Mouse (Mus musculus) hindbrain, embryonic 13.5 days (tissue): ENCODE results near the gene St6galnac3. TPM values are rescaled to one million over a fixed set of nuclear protein-coding genes. Genes with fewer than 3 reads are reported as not detected.
A peak's percentile ranks its signal among the peaks of the same experiment; 100 is the strongest.

ENCODE experiments used
- ATAC-seq: fragments of 200-750 bp; cut with Nextera tagmentation; 2 replicates; pipeline ENCODE4 v1.8.0; 2017; ENCODE audit warnings: moderate TSS enrichment; ENCODE audit not compliant: low FRiP score
- H3K27ac ChIP-seq: fragments of 300-500 bp; sonication (generic); 2 replicates; pipeline ENCODE4 v1.5.1; 2015; ENCODE audit warnings: inconsistent platforms, mild to moderate bottlenecking, moderate library complexity
- H3K27me3 ChIP-seq: fragments of 300-500 bp; sonication (generic); 2 replicates; pipeline ENCODE4 v1.6.1; 2015; ENCODE audit warnings: mild to moderate bottlenecking, inconsistent platforms
- H3K36me3 ChIP-seq: fragments of 300-500 bp; sonication (generic); 2 replicates; pipeline ENCODE4 v1.6.1; 2015; ENCODE audit warnings: mild to moderate bottlenecking, inconsistent platforms
- H3K4me1 ChIP-seq: fragments of 300-500 bp; sonication (generic); replicated peaks from 2 replicates; pipeline ENCODE4 v1.6.1; 2015; ENCODE audit warnings: inconsistent platforms
- H3K4me2 ChIP-seq: fragments of 300-500 bp; sonication (generic); 2 replicates; pipeline ENCODE4 v1.6.1; 2015; ENCODE audit warnings: inconsistent platforms, mild to moderate bottlenecking, moderate library complexity
- H3K4me3 ChIP-seq: fragments of 300-500 bp; sonication (generic); 2 replicates; pipeline ENCODE4 v1.5.1; 2015; ENCODE audit warnings: mild to moderate bottlenecking, inconsistent platforms
- H3K9ac ChIP-seq: fragments of 300-500 bp; sonication (generic); 2 replicates; pipeline ENCODE4 v1.6.1; 2015; ENCODE audit warnings: mild to moderate bottlenecking, inconsistent platforms
- H3K9me3 ChIP-seq: fragments of 300-500 bp; sonication (generic); 2 replicates; pipeline ENCODE4 v1.6.1; 2016; ENCODE audit warnings: inconsistent platforms
- WGBS: fragments of 180-500 bp; shearing (Covaris S2); methylation state at CpG from one replicate; pipeline ENCODE4 v1.1.7; 2015; 5-methylcytosine and 5-hydroxymethylcytosine counted together
- polyA plus RNA-seq: library from polyadenylated mRNA; unstranded; fragments of >200 nt; fragmentation: Nextera tagmentation; extraction: Ambion mirVana; gene quantifications from 2 replicates; pipeline ENCODE4 v1.2.1, GENCODE M21; 2015

The St6galnac3 gene
- polyA plus RNA-seq, 1 experiment from 2014 or later, result 30.3 TPM

DNA sequence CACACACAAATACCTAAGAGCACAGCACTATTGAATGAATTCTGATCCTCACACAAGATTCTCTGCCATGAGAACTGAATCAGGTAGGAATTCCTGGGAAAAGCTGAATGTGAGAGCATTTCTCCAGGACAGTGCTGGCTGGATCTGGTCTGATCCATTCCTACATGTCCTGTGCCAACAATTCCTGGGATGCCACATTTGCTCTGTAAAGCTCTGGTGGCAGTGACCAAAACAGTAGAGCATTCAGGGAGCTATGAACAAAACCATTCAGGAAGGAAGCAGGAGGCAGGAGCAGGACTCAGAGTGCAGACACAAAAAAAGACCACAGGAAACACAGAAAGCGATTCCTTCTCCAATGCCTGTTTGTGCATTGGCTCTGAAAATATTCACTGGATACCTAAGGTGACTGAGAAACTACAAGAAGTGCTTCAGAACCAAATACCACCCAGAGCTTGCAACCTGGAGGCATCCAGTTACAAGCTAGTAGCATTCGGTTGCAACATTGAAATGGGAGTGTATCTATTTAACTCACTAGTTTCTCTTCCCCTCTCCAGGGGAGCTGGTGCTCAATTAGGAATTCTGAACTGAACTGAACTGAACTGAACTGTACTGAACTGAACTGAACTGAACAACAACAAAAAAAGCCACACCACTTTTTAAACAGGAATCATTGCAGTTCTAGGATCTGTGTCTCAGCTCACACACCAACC lies 88.7 kb downstream of the St6galnac3 start:
- 70% methylated on average over 2 of the region's 2 CpGs for WGBS
- ATAC-seq, result no peak
- Histone ChIP-seq H3K4me2 (no peak overlapping the region), H3K27ac (0 out of 2 replicates have a peak overlapping the region, but pooled peaks have one; percentile 2), H3K4me3 (no peak overlapping the region), H3K9ac (no peak overlapping the region), H3K36me3 (no peaks in the 10 kb centered on the region), H3K4me1 (peaks cover 9% of the 10 kb centered on the region), H3K9me3 (no peaks in the 10 kb centered on the region), H3K27me3 (no peaks in the 10 kb centered on the region)

DNA sequence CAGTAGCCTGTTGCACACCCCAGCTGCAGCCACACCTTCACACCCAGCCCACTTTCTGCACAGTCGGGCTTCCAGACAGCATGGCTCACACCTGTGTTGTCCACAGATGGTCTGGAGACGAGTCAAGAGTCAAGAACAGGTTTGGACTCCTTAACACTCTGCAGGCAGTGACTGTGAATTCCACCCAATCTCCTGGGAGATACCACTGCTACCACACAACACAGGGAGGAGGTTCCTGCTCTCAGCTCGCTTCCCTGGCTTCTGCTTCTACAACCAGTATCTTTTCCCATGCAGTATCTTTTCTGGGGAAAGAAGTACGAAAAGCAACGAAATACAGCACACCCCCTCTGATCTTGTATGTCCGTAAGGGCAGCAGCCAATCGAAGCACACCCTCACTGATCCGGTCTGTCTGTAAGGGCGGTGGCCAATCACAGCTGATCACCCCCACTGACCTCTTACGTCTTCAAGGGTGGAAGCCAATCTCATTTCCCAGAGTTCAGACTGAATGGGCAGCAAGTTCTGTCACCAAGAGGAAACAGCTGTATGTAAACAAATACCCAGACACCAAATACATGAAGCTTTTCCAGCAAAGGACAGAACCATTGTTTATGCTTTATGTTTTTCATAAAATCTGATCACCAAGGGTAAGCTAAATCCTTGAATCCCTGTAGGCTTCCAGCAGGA lies 92.8 kb downstream of the St6galnac3 start:
- peaks cover 5% of the 10 kb centered on the region; the same call in 1 of the 2 replicates for H3K4me1 ChIP-seq
- no peaks in the 10 kb centered on the region for H3K36me3 ChIP-seq
- H3K9ac ChIP-seq, result no peak overlapping the region
- no peaks in the 10 kb centered on the region for H3K9me3 ChIP-seq
- H3K27ac ChIP-seq, result no peak overlapping the region
- no peaks in the 10 kb centered on the region for H3K27me3 ChIP-seq
- ATAC-seq, result no peak
- 77% methylated on average over 10 of the region's 10 CpGs for WGBS
- H3K4me2 ChIP-seq, result no peak overlapping the region
- H3K4me3 ChIP-seq, result no peak overlapping the region

DNA sequence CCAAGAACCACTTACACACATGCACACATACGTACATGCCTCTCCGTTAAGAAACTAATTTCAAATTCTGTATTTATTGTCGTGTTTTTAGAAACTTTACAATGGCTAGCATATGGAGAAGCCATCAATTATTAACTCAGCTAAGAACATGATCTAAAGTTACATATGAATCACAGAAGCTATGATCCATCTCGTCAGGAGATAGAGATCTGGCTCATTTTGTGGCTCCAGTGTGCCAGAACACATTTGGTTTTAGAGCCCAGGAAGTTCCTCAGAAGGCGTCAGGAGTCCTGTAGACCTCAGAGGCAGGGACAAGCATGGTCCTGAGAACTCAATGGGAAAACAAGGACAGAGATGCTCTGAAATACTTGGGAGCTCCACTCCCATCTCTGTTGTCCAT lies 98.7 kb downstream of the St6galnac3 start:
- H3K4me1 ChIP-seq, result no peaks in the 10 kb centered on the region
- WGBS, result 90% methylated on average over 5 of the region's 5 CpGs
- ATAC-seq, result no peak

DNA sequence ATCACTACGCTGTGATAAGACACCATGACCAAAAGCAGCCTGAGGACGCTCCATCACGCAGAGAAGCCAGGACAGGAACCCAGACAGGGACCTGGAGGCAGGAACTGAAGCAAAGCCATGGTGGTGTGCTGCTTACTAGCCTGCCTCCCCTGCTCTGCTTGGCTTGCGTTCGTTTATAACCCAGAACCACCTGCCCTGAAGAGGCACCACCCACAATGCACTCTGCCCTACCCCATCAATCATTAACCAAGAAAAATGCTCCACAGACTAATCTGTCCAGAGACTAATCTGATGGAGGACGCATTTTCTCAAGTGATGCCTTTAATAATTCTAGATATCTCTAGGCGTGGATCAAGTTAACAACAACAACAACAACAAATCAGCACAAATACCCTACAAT lies 106.0 kb downstream of the St6galnac3 start:
- Histone ChIP-seq H3K4me1 (peaks cover 9% of the 10 kb centered on the region; the same call in 1 of the 2 replicates), H3K4me3 (no peak overlapping the region), H3K4me2 (no peak overlapping the region), H3K9ac (no peak overlapping the region), H3K9me3 (peaks cover 3% of the 10 kb centered on the region; the same call in 1 of the 2 replicates), H3K36me3 (no peaks in the 10 kb centered on the region), H3K27ac (no peak overlapping the region), H3K27me3 (no peaks in the 10 kb centered on the region)
- ATAC-seq, result no peak
- 95% methylated on average over 7 of the region's 7 CpGs for WGBS

More for the DNA sequence above, 98.7 kb downstream of the St6galnac3 start:
- no peaks in the 10 kb centered on the region for H3K27me3 ChIP-seq
- H3K9ac ChIP-seq, result no peak overlapping the region
- H3K4me3 ChIP-seq, result no peak overlapping the region
- peaks cover 3% of the 10 kb centered on the region; the same call in 1 of the 2 replicates for H3K9me3 ChIP-seq
- H3K4me2 ChIP-seq, result no peak overlapping the region
- no peaks in the 10 kb centered on the region for H3K36me3 ChIP-seq
- H3K27ac ChIP-seq, result no peak overlapping the region

DNA sequence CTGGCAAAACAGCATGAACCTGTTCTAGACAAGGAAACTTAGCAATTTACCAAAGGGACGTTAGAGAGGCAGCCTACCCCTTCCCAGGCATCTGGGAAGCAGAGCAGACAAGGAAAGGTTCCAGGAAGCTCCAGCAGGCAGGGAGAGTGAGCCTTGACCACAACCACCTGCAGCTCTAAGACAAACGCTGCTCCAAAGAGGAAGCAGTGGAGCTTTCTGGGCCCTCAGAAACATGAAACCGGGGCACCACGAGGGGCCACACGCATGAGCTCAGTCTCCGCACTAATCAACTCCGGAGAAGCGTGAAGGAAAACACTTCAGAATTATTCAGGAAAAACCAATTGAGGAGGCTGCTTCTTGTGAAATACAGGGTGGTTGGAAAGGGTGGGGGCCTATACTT lies 108.1 kb downstream of the St6galnac3 start:
- no peak overlapping the region for H3K4me2 ChIP-seq
- no peaks in the 10 kb centered on the region for H3K27me3 ChIP-seq
- H3K4me1 ChIP-seq, result peaks cover 17% of the 10 kb centered on the region; the same call in 1 of the 2 replicates
- H3K27ac ChIP-seq, result no peak overlapping the region
- WGBS, result 58% methylated on average over 8 of the region's 8 CpGs
- no peaks in the 10 kb centered on the region for H3K36me3 ChIP-seq
- H3K9ac ChIP-seq, result no peak overlapping the region
- no peaks in the 10 kb centered on the region for H3K9me3 ChIP-seq
- no peak overlapping the region for H3K4me3 ChIP-seq
- ATAC-seq, result no peak

DNA sequence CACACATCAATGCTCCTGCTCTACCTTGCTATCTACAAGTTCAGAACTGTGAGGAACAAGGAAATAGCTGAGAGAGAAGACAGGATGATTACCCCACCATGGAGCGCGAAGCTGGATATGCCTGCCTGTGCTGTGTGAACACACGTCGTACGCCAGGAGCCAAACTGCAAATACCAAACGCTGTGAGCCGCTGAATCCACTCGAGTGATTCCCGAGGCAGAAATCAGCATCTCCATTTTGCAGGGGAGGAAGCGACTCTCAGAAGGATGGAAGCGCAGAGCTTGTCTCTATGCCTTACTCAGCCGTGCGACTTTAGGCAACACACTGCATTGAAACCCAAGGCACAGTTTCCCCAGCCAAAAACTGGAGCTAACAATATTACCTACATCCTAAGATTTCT lies 114.7 kb downstream of the St6galnac3 start:
- peaks cover 27% of the 10 kb centered on the region for H3K4me1 ChIP-seq
- 79% methylated on average over 13 of the region's 13 CpGs for WGBS
- H3K36me3 ChIP-seq, result no peaks in the 10 kb centered on the region
- no peak overlapping the region for H3K4me3 ChIP-seq
- no peak overlapping the region for H3K4me2 ChIP-seq
- no peak overlapping the region for H3K27ac ChIP-seq
- no peaks in the 10 kb centered on the region for H3K27me3 ChIP-seq
- ATAC-seq, result no peak
- H3K9me3 ChIP-seq, result no peaks in the 10 kb centered on the region
- no peak overlapping the region for H3K9ac ChIP-seq

DNA sequence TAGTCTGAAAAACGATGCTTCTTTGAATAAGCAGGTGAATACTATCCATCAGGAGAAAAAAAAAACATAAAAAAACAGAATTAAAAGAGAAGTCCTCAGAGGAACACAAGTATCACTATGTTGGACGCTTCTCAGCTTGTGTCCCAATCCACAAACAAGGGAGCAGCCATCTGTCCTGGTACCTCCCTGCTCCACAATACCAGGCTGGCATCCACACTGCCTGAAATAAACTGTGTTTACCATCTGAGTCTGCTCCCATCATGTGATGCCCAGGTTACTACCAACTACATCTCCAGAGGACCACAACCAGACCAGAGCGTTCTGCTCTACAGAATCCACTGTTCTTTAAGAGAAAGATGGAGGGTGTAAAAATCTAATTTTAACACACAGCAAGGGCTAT lies 118.6 kb downstream of the St6galnac3 start:
- Histone ChIP-seq H3K4me2 (no peak overlapping the region), H3K36me3 (no peaks in the 10 kb centered on the region), H3K27me3 (no peaks in the 10 kb centered on the region), H3K4me3 (no peak overlapping the region), H3K27ac (peak overlapping the region; percentile 86), H3K4me1 (peaks cover 37% of the 10 kb centered on the region), H3K9ac (no peak overlapping the region), H3K9me3 (no peaks in the 10 kb centered on the region)
- ATAC-seq, result no peak
- 64% methylated on average over 3 of the region's 3 CpGs for WGBS

DNA sequence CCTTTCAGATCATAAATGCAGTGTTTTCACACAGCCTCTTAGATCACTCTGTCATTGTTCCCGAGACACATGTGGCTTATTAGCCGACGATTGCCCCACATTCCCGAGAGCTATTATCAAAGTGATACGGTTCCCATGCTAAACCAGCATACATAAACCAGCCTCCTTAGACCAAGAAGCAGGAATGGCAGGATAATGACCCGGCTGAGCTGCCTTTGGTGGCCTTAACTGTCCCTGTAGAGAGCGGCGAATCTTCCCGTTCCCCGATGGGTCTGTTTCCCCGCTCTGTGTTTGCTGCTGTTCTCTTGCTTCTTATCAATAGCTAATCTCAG lies 119.2 kb downstream of the St6galnac3 start:
- Histone ChIP-seq H3K4me3 (no peak overlapping the region), H3K27me3 (no peaks in the 10 kb centered on the region), H3K9ac (peak overlapping the region; percentile 60; the same call in 1 of the 2 replicates), H3K9me3 (no peaks in the 10 kb centered on the region), H3K4me1 (peaks cover 37% of the 10 kb centered on the region), H3K27ac (peak overlapping the region; percentile 86), H3K36me3 (no peaks in the 10 kb centered on the region), H3K4me2 (peak overlapping the region; percentile 39)
- no peak for ATAC-seq
- 19% methylated on average over 11 of the region's 11 CpGs for WGBS

DNA sequence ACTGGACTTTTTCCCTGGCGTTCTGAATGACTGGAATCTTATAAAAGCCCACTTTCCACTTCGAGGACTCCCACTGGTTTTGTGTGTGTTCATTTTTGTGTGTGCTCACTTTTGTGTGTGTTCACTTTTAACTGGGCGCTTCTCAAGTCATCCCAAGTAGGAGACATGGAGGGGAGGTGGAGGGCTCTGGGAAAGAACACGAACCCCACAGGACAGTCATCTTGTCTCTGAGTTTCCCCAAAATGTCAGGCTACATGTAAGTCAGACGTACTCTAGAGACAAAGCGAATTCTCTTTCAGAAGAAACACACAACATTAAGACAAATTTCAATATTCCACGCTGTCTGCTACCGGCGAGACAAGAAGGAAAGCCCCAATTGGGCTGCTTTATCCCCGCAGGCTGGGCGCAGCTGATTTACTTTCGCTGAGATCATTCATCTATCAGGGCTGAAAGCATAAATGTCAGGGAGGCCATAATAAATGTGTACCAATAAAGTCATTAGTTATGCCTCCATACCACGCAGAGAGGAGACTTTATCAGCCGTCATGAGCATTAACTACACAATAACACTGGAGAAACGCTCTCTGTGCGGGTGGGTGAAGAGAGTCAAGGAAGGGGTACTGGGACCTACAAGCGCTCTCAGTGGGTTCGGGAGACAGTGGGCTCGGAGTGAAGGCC lies 119.7 kb downstream of the St6galnac3 start:
- Histone ChIP-seq H3K27ac (peak overlapping the region; percentile 86), H3K9ac (peak overlapping the region; percentile 60; the same call in 1 of the 2 replicates), H3K4me3 (no peak overlapping the region), H3K4me2 (peak overlapping the region; percentile 39), H3K4me1 (peaks cover 33% of the 10 kb centered on the region), H3K36me3 (no peaks in the 10 kb centered on the region), H3K27me3 (no peaks in the 10 kb centered on the region), H3K9me3 (no peaks in the 10 kb centered on the region)
- peak; percentile 87 for ATAC-seq
- 35% methylated on average over 19 of the region's 19 CpGs for WGBS

DNA sequence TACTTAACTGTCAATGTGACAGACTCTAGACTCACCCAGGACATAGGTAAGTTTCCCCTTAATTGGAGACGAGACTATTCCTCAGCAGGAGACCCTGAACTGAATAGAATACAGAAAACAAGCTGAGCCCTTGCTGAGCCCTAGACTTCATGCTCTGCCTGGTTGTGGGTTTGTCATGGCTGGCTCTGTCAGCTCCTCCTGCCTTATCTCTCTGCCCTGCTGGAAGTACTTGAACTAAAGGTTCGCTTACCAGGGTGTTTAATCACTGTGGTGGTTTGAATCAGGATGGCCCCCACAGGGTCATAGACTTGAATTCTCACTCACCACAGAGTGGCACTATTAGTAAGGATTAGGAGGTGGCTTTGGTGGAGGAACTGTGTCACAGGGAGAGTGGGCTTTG lies 125.8 kb downstream of the St6galnac3 start:
- no peak overlapping the region for H3K4me3 ChIP-seq
- no peaks in the 10 kb centered on the region for H3K27me3 ChIP-seq
- H3K9me3 ChIP-seq, result no peaks in the 10 kb centered on the region
- no peak overlapping the region for H3K27ac ChIP-seq
- no peak overlapping the region for H3K4me2 ChIP-seq
- H3K9ac ChIP-seq, result no peak overlapping the region
- no peaks in the 10 kb centered on the region for H3K36me3 ChIP-seq
- H3K4me1 ChIP-seq, result peaks cover 23% of the 10 kb centered on the region
- no peak for ATAC-seq
- WGBS, result 68% methylated on average over 2 of the region's 2 CpGs

DNA sequence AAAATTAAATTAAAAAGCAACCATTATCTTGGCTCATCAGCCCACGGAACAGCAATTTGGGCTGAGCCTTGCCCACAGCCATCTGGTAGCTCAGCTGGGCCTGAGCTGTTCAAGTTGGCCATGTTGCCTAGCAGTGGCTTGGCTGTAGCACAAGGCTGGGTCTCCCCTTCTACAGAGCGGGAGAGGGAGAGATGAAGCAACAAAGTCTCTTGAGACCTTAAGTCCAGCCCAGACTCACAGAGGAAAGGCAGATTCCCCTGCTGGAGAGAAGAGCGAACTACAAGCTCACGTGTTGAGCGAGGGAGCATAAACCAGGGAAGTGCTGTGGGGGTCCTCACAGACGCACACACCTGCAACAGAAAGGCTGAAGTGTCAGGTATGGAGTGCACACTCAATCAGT lies 126.3 kb downstream of the St6galnac3 start:
- Histone ChIP-seq H3K27me3 (no peaks in the 10 kb centered on the region), H3K36me3 (no peaks in the 10 kb centered on the region), H3K4me1 (peaks cover 26% of the 10 kb centered on the region), H3K9ac (no peak overlapping the region), H3K4me3 (no peak overlapping the region), H3K27ac (no peak overlapping the region), H3K4me2 (no peak overlapping the region), H3K9me3 (no peaks in the 10 kb centered on the region)
- 85% methylated on average over 6 of the region's 6 CpGs for WGBS
- no peak for ATAC-seq

DNA sequence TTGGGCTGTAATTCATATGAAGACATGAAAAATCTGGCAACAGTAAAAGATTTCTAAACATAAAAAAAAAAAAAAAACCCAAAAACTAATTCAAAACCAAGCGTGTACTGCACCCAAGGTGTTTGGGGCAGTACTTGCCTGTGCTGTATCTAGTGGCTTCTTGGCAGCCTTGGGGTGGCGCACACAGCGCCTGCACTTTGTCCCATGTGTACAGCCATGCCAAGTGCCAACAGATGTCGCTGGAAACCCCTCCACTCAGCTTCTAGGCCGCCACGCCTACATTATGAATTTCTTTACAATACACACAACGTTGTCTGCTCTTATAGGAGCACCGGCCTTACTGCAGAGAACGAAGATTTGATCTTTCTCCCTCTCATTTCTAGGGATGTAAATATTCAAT lies 130.4 kb downstream of the St6galnac3 start:
- Histone ChIP-seq H3K4me1 (peaks cover 37% of the 10 kb centered on the region; the same call in 1 of the 2 replicates), H3K27ac (no peak overlapping the region), H3K9ac (no peak overlapping the region), H3K9me3 (no peaks in the 10 kb centered on the region), H3K4me3 (no peak overlapping the region), H3K36me3 (no peaks in the 10 kb centered on the region), H3K27me3 (no peaks in the 10 kb centered on the region), H3K4me2 (no peak overlapping the region)
- 70% methylated on average over 9 of the region's 9 CpGs for WGBS
- no peak for ATAC-seq
